Mouse (Mus musculus) hindbrain, embryonic 16.5 days (tissue): Measurements from ENCODE around the gene Rgs3. TPM values are rescaled to one million over a fixed set of nuclear protein-coding genes. Genes with fewer than 3 reads are reported as not detected.

ENCODE experiments used
- ATAC-seq: fragments of 200-750 bp; cut with Nextera tagmentation; 2 replicates; pipeline ENCODE4 v1.8.0; 2017; ENCODE audit warnings: moderate TSS enrichment, moderate library complexity
- H3K27ac ChIP-seq: fragments of 300-500 bp; sonication (generic); 2 replicates; pipeline ENCODE4 v1.5.1; 2014; ENCODE audit warnings: low read depth, mild to moderate bottlenecking, control low read depth, low read length, moderate library complexity
- H3K27me3 ChIP-seq: fragments of 300-500 bp; sonication (generic); replicated peaks from 2 replicates; pipeline ENCODE4 v1.6.1; 2014; ENCODE audit warnings: low read length; ENCODE audit not compliant: control insufficient read depth, insufficient read depth
- H3K36me3 ChIP-seq: fragments of 300-500 bp; sonication (generic); 2 replicates; pipeline ENCODE4 v1.6.1; 2014; ENCODE audit warnings: mild to moderate bottlenecking, low read length, moderate library complexity, mixed read lengths; ENCODE audit not compliant: control insufficient read depth, insufficient read depth
- H3K4me1 ChIP-seq: fragments of 300-500 bp; sonication (generic); 2 replicates; pipeline ENCODE4 v1.6.1; 2014; ENCODE audit warnings: low read depth, low read length; ENCODE audit not compliant: control insufficient read depth, insufficient read depth
- H3K4me2 ChIP-seq: fragments of 300-500 bp; sonication (generic); 2 replicates; pipeline ENCODE4 v1.6.1; 2014; ENCODE audit warnings: mild to moderate bottlenecking, low read length, control low read depth, moderate library complexity
- H3K4me3 ChIP-seq: fragments of 300-500 bp; sonication (generic); 2 replicates; pipeline ENCODE4 v1.5.1; 2014; ENCODE audit warnings: mild to moderate bottlenecking, low read length, control low read depth, moderate library complexity
- H3K9ac ChIP-seq: fragments of 300-500 bp; sonication (generic); 2 replicates; pipeline ENCODE4 v1.6.1; 2014; ENCODE audit warnings: low read depth, mild to moderate bottlenecking, control low read depth, low read length, moderate library complexity
- H3K9me3 ChIP-seq: fragments of 300-500 bp; sonication (generic); 2 replicates; pipeline ENCODE4 v1.6.1; 2014; ENCODE audit warnings: mild to moderate bottlenecking, low read length, moderate library complexity; ENCODE audit not compliant: control insufficient read depth
- WGBS: fragments of 180-500 bp; shearing (Covaris S2); extraction: QIAGEN DNeasy Blood & Tissue Kit; methylation state at CpG from one replicate; pipeline ENCODE4 v1.1.7; 2014; 5-methylcytosine and 5-hydroxymethylcytosine counted together
- polyA plus RNA-seq: library from polyadenylated mRNA; unstranded; fragments of >200 nt; fragmentation: Nextera tagmentation; extraction: Ambion mirVana; gene quantifications from 2 replicates; pipeline ENCODE4 v1.2.1, GENCODE M21; 2015

Rgs3 gene
- polyA plus RNA-seq, 1 experiment from 2014 or later = 58.1 TPM

- ATAC-seq = no peak
- Histone ChIP-seq H3K4me1 (peaks cover 10% of the 10 kb centered on the region), H3K4me2 (no peak overlapping the region), H3K9me3 (no peaks in the 10 kb centered on the region), H3K9ac (no peak overlapping the region), H3K27ac (no peak overlapping the region), H3K27me3 (no peaks in the 10 kb centered on the region), H3K36me3 (no peaks in the 10 kb centered on the region), H3K4me3 (no peak overlapping the region)
- 73% methylated on average over 3 of the region's 4 CpGs for WGBS
Observed at GRCm38 (mm10) chr4:62733938-62734337, 174.3 kb downstream of the Rgs3 start.

GRCm38 (mm10) chr4:62735291-62735690 is 175.6 kb downstream of the Rgs3 start:
- Histone ChIP-seq H3K4me3 (no peak overlapping the region), H3K9ac (no peak overlapping the region), H3K4me1 (peaks cover 10% of the 10 kb centered on the region), H3K9me3 (no peaks in the 10 kb centered on the region; the same call in 1 of the 2 replicates), H3K27ac (no peak overlapping the region), H3K4me2 (no peak overlapping the region), H3K36me3 (no peaks in the 10 kb centered on the region), H3K27me3 (no peaks in the 10 kb centered on the region)
- WGBS = 74% methylated on average over 8 of the region's 8 CpGs
- ATAC-seq = peak; percentile 29; the same call in 1 of the 2 replicates

- no peak overlapping the region for H3K9ac ChIP-seq
- H3K4me3 ChIP-seq = no peak overlapping the region
- no peak overlapping the region for H3K27ac ChIP-seq
- peaks cover 10% of the 10 kb centered on the region for H3K4me1 ChIP-seq
- H3K4me2 ChIP-seq = no peak overlapping the region
- WGBS = 52% methylated on average over 9 of the region's 9 CpGs
- no peaks in the 10 kb centered on the region for H3K27me3 ChIP-seq
- ATAC-seq = 0 out of 2 replicates have a peak, but pooled peaks have one; percentile 24
- H3K9me3 ChIP-seq = no peaks in the 10 kb centered on the region; the same call in 1 of the 2 replicates
- H3K36me3 ChIP-seq = no peaks in the 10 kb centered on the region
Observed at GRCm38 (mm10) chr4:62735878-62736277, 176.2 kb downstream of the Rgs3 start.

GRCm38 (mm10) chr4:62736421-62736820 is 176.8 kb downstream of the Rgs3 start:
- Histone ChIP-seq H3K27ac (no peak overlapping the region; the same call in 1 of the 2 replicates), H3K4me3 (no peak overlapping the region), H3K27me3 (no peaks in the 10 kb centered on the region), H3K4me1 (peaks cover 10% of the 10 kb centered on the region), H3K9ac (no peak overlapping the region), H3K9me3 (no peaks in the 10 kb centered on the region; the same call in 1 of the 2 replicates), H3K4me2 (no peak overlapping the region), H3K36me3 (no peaks in the 10 kb centered on the region)
- 43% methylated on average over 7 of the region's 7 CpGs for WGBS
- ATAC-seq = 0 out of 2 replicates have a peak, but pooled peaks have one; percentile 16

GRCm38 (mm10) chr4:62736904-62737303 is 177.3 kb downstream of the Rgs3 start:
- H3K9me3 ChIP-seq = no peaks in the 10 kb centered on the region; the same call in 1 of the 2 replicates
- 88% methylated on average over 3 of the region's 3 CpGs for WGBS
- no peak overlapping the region for H3K9ac ChIP-seq
- H3K36me3 ChIP-seq = no peaks in the 10 kb centered on the region
- no peak overlapping the region for H3K4me3 ChIP-seq
- H3K4me2 ChIP-seq = no peak overlapping the region
- no peak for ATAC-seq
- no peak overlapping the region for H3K27ac ChIP-seq
- H3K27me3 ChIP-seq = no peaks in the 10 kb centered on the region
- H3K4me1 ChIP-seq = peaks cover 10% of the 10 kb centered on the region

GRCm38 (mm10) chr4:62737983-62738695 is 178.5 kb downstream of the Rgs3 start:
- no peak for ATAC-seq
- H3K36me3 ChIP-seq = no peaks in the 10 kb centered on the region
- 72% methylated on average over 9 of the region's 9 CpGs for WGBS
- H3K9me3 ChIP-seq = no peaks in the 10 kb centered on the region; the same call in 1 of the 2 replicates
- no peaks in the 10 kb centered on the region for H3K27me3 ChIP-seq
- no peak overlapping the region for H3K27ac ChIP-seq
- H3K9ac ChIP-seq = no peak overlapping the region
- no peak overlapping the region for H3K4me3 ChIP-seq
- no peak overlapping the region for H3K4me2 ChIP-seq
- H3K4me1 ChIP-seq = peaks cover 10% of the 10 kb centered on the region

GRCm38 (mm10) chr4:62738996-62739395 is 179.3 kb downstream of the Rgs3 start:
- Histone ChIP-seq H3K27ac (no peak overlapping the region), H3K36me3 (no peaks in the 10 kb centered on the region), H3K27me3 (no peaks in the 10 kb centered on the region), H3K4me3 (no peak overlapping the region), H3K4me2 (no peak overlapping the region), H3K9me3 (no peaks in the 10 kb centered on the region; the same call in 1 of the 2 replicates), H3K9ac (no peak overlapping the region), H3K4me1 (peaks cover 10% of the 10 kb centered on the region)
- WGBS = 85% methylated on average over 3 of the region's 3 CpGs
- no peak for ATAC-seq

- Histone ChIP-seq H3K4me1 (peaks cover 10% of the 10 kb centered on the region), H3K9ac (no peak overlapping the region), H3K36me3 (no peaks in the 10 kb centered on the region), H3K27me3 (no peaks in the 10 kb centered on the region), H3K4me3 (no peak overlapping the region), H3K27ac (no peak overlapping the region), H3K9me3 (no peaks in the 10 kb centered on the region; the same call in 1 of the 2 replicates), H3K4me2 (no peak overlapping the region)
- 97% methylated on average over 4 of the region's 4 CpGs for WGBS
- ATAC-seq = no peak
Observed at GRCm38 (mm10) chr4:62739591-62739990, 179.9 kb downstream of the Rgs3 start.

- Histone ChIP-seq H3K4me2 (no peak overlapping the region), H3K4me1 (peaks cover 8% of the 10 kb centered on the region), H3K27me3 (no peaks in the 10 kb centered on the region), H3K4me3 (no peak overlapping the region), H3K27ac (no peak overlapping the region), H3K9ac (no peak overlapping the region), H3K36me3 (no peaks in the 10 kb centered on the region), H3K9me3 (no peaks in the 10 kb centered on the region; the same call in 1 of the 2 replicates)
- no peak for ATAC-seq
- 86% methylated on average over 6 of the region's 6 CpGs for WGBS
Observed at GRCm38 (mm10) chr4:62740282-62741054, 180.8 kb downstream of the Rgs3 start.
